Mouse (Mus musculus): ENCODE results near the gene Kcnq4. TPM values are rescaled to one million over a fixed set of nuclear protein-coding genes. Genes with fewer than 3 reads are reported as not detected.

Gene Kcnq4
- polyA plus RNA-seq, 1 experiment from 2014 or later, result 2.9 TPM

DNA sequence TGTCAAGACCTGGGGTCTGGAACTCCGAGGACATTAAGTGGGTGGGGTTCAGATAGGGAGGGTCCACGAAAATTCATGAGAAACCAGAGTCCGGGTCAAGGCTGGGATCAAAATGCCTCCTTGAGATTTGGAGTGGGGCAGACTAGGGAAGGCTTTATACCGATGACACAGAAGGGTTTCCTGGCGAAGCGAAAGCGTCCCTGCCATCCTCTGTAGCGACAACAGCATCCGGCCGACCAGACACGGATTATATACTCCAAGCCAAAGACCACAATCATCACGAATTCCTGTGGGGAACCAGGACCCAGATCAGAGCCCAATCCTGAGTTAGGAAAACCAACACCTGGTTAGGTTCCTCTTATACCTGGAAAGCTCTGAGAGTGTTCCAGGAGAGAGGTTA is 31.6 kb downstream of the Kcnq4 start:
- WGBS, result 19% methylated on average over 12 of the region's 12 CpGs

DNA sequence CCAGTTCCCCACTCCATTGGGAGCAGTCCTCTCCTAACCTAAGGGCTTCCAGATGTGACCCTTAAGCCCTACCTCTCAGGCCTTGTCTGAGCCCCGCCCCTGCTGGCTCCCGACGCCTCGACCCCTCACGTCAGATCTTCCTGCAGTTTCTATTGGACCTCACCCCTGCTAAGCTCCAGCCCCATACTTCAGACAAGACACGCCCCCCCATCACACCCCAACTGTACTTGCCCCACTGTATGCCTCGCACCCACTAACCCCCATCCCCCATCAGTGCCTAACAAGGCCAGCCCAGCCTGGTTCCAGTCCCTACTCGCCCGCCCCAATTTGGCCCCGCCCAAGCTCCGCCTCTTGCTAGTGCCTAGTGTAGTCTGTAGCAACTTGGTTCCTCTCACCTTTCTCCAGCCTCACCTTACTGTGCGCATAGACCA is 32.3 kb downstream of the Kcnq4 start:
- Histone ChIP-seq H3K4me3 (ENCODE audit: low read depth, low read length) (peak overlapping the region; percentile 31), H3K4me2 (ENCODE audit: low read depth) (peak overlapping the region; percentile 64), H3K9me3 (ENCODE audit: control insufficient read depth, low read length) (no peaks in the 10 kb centered on the region), H3K27ac (ENCODE audit: low read depth, low read length) (no peak overlapping the region), H3K9ac (ENCODE audit: low read length) (no peak overlapping the region), H3K4me1 (ENCODE audit: control insufficient read depth, insufficient read depth, low read length) (0 out of 2 replicates have a peak, but pooled peaks cover 2% of the 10 kb centered on the region), H3K27me3 (ENCODE audit: control insufficient read depth, insufficient read depth, low read length) (no peaks in the 10 kb centered on the region), H3K36me3 (ENCODE audit: control insufficient read depth, insufficient read depth, low read length) (no peaks in the 10 kb centered on the region)
- WGBS, result 2% methylated on average over 12 of the region's 12 CpGs
- ATAC-seq (ENCODE audit: insufficient read depth, low FRiP score, low TSS enrichment) (peak; percentile 75), DNase-seq (ENCODE audit: low spot score) (peak; percentile 66)

More for the DNA sequence above, 31.6 kb downstream of the Kcnq4 start:
- DNase-seq (ENCODE audit: low spot score) (no peak), ATAC-seq (ENCODE audit: insufficient read depth, low FRiP score, low TSS enrichment) (no peak)
- Histone ChIP-seq H3K4me2 (ENCODE audit: low read depth) (peak overlapping the region; percentile 64), H3K4me3 (ENCODE audit: low read depth, low read length) (peak overlapping the region; percentile 31), H3K9me3 (ENCODE audit: control insufficient read depth, low read length) (no peaks in the 10 kb centered on the region), H3K27ac (ENCODE audit: low read depth, low read length) (no peak overlapping the region), H3K9ac (ENCODE audit: low read length) (peak overlapping the region; percentile 14; the same call in 1 of the 2 replicates), H3K36me3 (ENCODE audit: control insufficient read depth, insufficient read depth, low read length) (no peaks in the 10 kb centered on the region), H3K4me1 (ENCODE audit: control insufficient read depth, insufficient read depth, low read length) (0 out of 2 replicates have a peak, but pooled peaks cover 2% of the 10 kb centered on the region), H3K27me3 (ENCODE audit: control insufficient read depth, insufficient read depth, low read length) (no peaks in the 10 kb centered on the region)

DNA sequence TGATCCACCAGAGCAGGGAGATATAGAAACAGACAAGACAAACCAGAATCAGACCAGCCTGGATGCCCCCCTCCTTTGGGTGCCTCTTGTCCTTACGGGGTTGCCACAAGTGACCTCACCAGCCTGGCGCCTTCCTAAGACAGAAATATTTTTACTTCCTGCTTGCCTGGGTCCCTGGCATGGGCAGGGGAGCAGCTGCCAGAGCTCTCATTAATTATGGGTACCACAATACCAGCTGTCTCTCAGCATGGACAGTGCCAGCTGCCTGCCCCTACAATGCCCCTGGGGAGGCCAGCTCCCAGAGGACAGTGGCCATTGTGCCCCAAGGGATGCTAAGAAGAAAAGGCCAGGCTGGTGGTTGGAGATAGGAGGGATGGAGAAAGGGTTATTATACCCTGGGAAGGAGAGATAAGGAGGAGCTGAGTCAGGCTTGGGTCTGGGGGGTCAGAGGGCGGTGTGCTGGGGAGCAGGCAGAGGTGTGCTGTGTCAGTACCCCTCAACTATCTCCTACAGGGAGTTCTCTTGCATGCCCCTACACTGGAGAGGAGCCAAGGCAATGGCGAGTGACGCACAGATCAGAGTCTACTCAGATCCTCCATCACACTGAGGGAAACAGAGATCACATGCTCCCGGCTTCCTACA is 34.4 kb downstream of the Kcnq4 start:
- no peaks in the 10 kb centered on the region for H3K36me3 ChIP-seq (ENCODE audit: control insufficient read depth, insufficient read depth, low read length)
- H3K4me1 ChIP-seq (ENCODE audit: control insufficient read depth, insufficient read depth, low read length), result 0 out of 2 replicates have a peak, but pooled peaks cover 2% of the 10 kb centered on the region
- no peaks in the 10 kb centered on the region for H3K27me3 ChIP-seq (ENCODE audit: control insufficient read depth, insufficient read depth, low read length)
- ATAC-seq (ENCODE audit: insufficient read depth, low FRiP score, low TSS enrichment) (no peak), DNase-seq (ENCODE audit: low spot score) (no peak)
- no peak overlapping the region for H3K4me2 ChIP-seq (ENCODE audit: low read depth)
- no peak overlapping the region for H3K27ac ChIP-seq (ENCODE audit: low read depth, low read length)
- H3K9ac ChIP-seq (ENCODE audit: low read length), result no peak overlapping the region
- 82% methylated on average over 6 of the region's 6 CpGs for WGBS
- H3K9me3 ChIP-seq (ENCODE audit: control insufficient read depth, low read length), result no peaks in the 10 kb centered on the region
- no peak overlapping the region for H3K4me3 ChIP-seq (ENCODE audit: low read depth, low read length)

DNA sequence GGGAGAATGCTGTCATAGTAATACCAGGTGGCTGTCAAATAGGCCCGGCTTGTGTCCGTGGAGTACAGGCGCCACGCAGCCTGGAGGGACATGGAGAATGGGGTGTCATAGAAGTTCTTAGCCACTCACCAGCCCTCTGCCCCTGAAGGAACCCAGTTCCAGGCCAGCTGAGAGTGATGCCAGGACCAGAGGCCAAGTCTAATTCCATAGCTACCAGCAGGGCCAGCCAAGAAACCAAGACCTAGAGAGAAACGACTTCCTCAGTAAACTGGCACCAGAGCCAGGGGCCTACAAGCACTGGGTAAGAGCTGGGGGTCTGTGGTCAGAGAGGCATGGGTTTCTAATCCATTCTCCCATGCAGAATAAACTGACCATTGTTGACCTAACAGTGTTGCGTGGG is 35.4 kb downstream of the Kcnq4 start:
- Histone ChIP-seq H3K9me3 (ENCODE audit: control insufficient read depth, low read length) (no peaks in the 10 kb centered on the region), H3K4me3 (ENCODE audit: low read depth, low read length) (no peak overlapping the region), H3K4me1 (ENCODE audit: control insufficient read depth, insufficient read depth, low read length) (0 out of 2 replicates have a peak, but pooled peaks cover 2% of the 10 kb centered on the region), H3K36me3 (ENCODE audit: control insufficient read depth, insufficient read depth, low read length) (no peaks in the 10 kb centered on the region), H3K4me2 (ENCODE audit: low read depth) (no peak overlapping the region), H3K9ac (ENCODE audit: low read length) (no peak overlapping the region), H3K27me3 (ENCODE audit: control insufficient read depth, insufficient read depth, low read length) (no peaks in the 10 kb centered on the region), H3K27ac (ENCODE audit: low read depth, low read length) (no peak overlapping the region)
- no peak for DNase-seq (ENCODE audit: low spot score)
- WGBS, result 95% methylated on average over 6 of the region's 6 CpGs
- ATAC-seq (ENCODE audit: insufficient read depth, low FRiP score, low TSS enrichment), result no peak

DNA sequence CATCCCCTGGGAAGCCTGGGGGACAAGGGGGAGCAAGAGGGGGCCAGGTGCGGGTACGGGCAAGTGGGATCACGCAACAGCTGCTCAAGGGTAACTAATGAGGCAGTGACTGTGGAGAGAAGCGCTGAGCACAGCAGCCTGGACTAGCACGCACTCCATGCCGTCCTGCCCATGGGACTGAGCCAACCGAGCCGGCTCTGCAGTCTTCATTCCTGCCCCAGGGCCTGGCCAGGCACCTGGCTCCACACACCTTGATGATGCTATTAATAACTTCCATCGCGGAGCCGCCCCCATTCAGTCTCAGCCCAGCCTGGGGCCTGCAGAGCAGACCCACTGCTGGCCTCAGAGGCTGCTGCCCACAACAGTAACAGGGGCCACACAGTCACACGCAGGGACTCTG is 36.2 kb downstream of the Kcnq4 start:
- H3K9ac ChIP-seq (ENCODE audit: low read length), result no peak overlapping the region
- no peak for ATAC-seq (ENCODE audit: insufficient read depth, low FRiP score, low TSS enrichment)
- H3K4me2 ChIP-seq (ENCODE audit: low read depth), result no peak overlapping the region
- 0 out of 2 replicates have a peak, but pooled peaks cover 2% of the 10 kb centered on the region for H3K4me1 ChIP-seq (ENCODE audit: control insufficient read depth, insufficient read depth, low read length)
- no peaks in the 10 kb centered on the region for H3K36me3 ChIP-seq (ENCODE audit: control insufficient read depth, insufficient read depth, low read length)
- DNase-seq (ENCODE audit: low spot score), result no peak
- 83% methylated on average over 12 of the region's 12 CpGs for WGBS
- H3K27ac ChIP-seq (ENCODE audit: low read depth, low read length), result no peak overlapping the region
- no peaks in the 10 kb centered on the region for H3K9me3 ChIP-seq (ENCODE audit: control insufficient read depth, low read length)
- H3K27me3 ChIP-seq (ENCODE audit: control insufficient read depth, insufficient read depth, low read length), result no peaks in the 10 kb centered on the region
- no peak overlapping the region for H3K4me3 ChIP-seq (ENCODE audit: low read depth, low read length)

DNA sequence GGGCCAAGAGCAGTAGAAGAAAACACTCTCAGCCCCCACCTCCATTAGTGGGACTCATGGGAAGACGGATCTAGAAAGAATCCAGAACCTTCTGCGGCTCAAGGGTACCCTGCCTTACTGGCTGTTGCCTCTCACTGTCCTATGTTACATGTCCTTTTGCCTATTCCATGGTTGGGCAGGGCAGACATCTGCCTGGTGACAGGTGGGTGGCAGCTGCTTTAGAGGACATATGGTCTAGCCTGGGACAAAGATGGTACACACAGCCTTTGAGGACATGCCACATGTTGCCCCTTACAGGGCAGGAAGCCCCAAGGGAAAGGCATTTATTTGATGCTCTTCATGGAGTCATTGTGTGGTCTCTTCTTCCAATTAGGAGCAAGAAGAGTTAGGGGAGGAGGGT is 45.9 kb downstream of the Kcnq4 start:
- Histone ChIP-seq H3K9me3 (ENCODE audit: control insufficient read depth, low read length) (no peaks in the 10 kb centered on the region), H3K4me3 (ENCODE audit: low read depth, low read length) (no peak overlapping the region), H3K4me2 (ENCODE audit: low read depth) (no peak overlapping the region), H3K27ac (ENCODE audit: low read depth, low read length) (no peak overlapping the region), H3K9ac (ENCODE audit: low read length) (no peak overlapping the region), H3K27me3 (ENCODE audit: control insufficient read depth, insufficient read depth, low read length) (peaks cover 18% of the 10 kb centered on the region), H3K4me1 (ENCODE audit: control insufficient read depth, insufficient read depth, low read length) (no peaks in the 10 kb centered on the region), H3K36me3 (ENCODE audit: control insufficient read depth, insufficient read depth, low read length) (no peaks in the 10 kb centered on the region)
- ATAC-seq (ENCODE audit: insufficient read depth, low FRiP score, low TSS enrichment) (no peak), DNase-seq (ENCODE audit: low spot score) (no peak)
- WGBS, result 87% methylated on average over 2 of the region's 2 CpGs

DNA sequence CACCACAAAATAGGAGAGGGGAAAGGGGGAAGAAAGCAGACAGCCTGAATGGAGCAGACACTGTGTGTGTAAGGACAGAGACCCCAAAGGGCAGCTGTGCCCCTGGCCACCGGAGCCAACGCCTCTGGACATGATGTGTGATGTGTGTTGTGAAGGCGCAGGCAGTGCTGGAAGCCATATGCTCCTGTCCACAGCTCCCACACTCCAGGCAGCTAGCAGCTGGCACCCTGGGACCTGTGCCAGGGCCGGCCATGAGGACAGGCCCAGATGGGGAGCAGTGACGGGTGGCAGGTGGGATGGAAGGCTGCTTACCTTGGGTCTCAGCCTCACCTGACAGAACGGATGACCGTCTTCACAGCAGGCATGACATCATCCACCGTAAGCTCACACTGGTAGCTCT is 46.4 kb downstream of the Kcnq4 start:
- H3K4me3 ChIP-seq (ENCODE audit: low read depth, low read length), result no peak overlapping the region
- H3K36me3 ChIP-seq (ENCODE audit: control insufficient read depth, insufficient read depth, low read length), result no peaks in the 10 kb centered on the region
- no peak overlapping the region for H3K27ac ChIP-seq (ENCODE audit: low read depth, low read length)
- DNase-seq (ENCODE audit: low spot score) (no peak), ATAC-seq (ENCODE audit: insufficient read depth, low FRiP score, low TSS enrichment) (no peak)
- H3K27me3 ChIP-seq (ENCODE audit: control insufficient read depth, insufficient read depth, low read length), result peaks cover 23% of the 10 kb centered on the region
- no peak overlapping the region for H3K9ac ChIP-seq (ENCODE audit: low read length)
- H3K4me2 ChIP-seq (ENCODE audit: low read depth), result no peak overlapping the region
- H3K9me3 ChIP-seq (ENCODE audit: control insufficient read depth, low read length), result no peaks in the 10 kb centered on the region
- 85% methylated on average over 8 of the region's 8 CpGs for WGBS
- no peaks in the 10 kb centered on the region for H3K4me1 ChIP-seq (ENCODE audit: control insufficient read depth, insufficient read depth, low read length)

DNA sequence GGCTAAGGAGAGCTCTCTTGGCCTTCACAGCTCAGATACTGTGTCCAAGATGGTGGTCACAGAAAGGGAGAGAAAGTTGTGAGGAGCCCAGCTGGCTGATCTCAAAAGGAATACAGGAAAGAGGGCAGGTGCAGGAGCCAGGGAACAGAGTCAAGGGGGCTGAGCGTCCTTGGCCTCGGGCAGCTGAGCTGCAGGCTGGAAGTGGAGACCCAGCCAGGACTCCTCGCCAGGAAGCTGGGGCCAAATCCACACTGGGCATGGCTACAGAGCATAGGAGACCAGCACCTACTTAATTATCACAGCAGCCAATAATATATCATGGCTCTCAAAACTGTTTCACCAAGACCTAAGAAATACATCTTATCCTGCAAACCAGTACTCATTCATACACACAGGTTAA is 47.2 kb downstream of the Kcnq4 start:
- Histone ChIP-seq H3K4me3 (ENCODE audit: low read depth, low read length) (no peak overlapping the region), H3K4me2 (ENCODE audit: low read depth) (no peak overlapping the region), H3K27me3 (ENCODE audit: control insufficient read depth, insufficient read depth, low read length) (peaks cover 23% of the 10 kb centered on the region), H3K4me1 (ENCODE audit: control insufficient read depth, insufficient read depth, low read length) (no peaks in the 10 kb centered on the region), H3K27ac (ENCODE audit: low read depth, low read length) (no peak overlapping the region), H3K9me3 (ENCODE audit: control insufficient read depth, low read length) (no peaks in the 10 kb centered on the region), H3K9ac (ENCODE audit: low read length) (no peak overlapping the region), H3K36me3 (ENCODE audit: control insufficient read depth, insufficient read depth, low read length) (no peaks in the 10 kb centered on the region)
- DNase-seq (ENCODE audit: low spot score) (no peak), ATAC-seq (ENCODE audit: insufficient read depth, low FRiP score, low TSS enrichment) (no peak)
- 88% methylated on average over 3 of the region's 3 CpGs for WGBS

DNA sequence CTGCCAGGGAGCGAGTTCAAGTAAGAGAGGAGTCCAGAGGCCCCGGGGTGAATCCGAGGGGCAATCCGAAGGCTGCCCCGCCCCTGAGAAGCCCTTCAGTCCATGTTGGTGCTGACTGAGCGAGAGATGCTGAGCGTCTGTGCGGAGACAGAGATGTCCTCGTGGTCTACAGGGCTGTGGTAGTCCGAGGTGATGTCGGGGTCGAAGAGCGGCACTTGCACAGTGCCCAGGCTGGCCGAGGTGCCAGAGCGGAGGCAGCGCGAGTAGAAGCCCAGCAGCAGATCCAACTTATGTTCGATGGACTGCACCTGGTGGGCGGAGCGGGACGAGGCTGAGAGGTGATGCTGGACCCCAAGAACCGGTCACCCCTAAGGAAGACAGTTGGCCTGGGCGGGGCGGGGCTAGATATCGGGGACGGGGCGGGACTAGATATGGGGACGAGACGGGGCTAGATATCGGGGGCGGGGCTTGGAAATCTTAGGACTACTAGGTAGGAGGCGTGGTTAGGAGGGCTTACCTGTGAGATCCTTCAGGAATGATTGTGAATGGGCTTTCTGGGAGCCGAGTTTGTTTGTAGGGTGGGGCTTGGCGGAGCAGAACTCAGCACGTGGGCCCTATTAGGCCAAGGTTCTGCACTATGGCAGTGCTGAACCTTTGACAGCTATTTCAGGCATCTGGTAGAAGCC is 50.5 kb downstream of the Kcnq4 start:
- Histone ChIP-seq H3K4me1 (ENCODE audit: control insufficient read depth, insufficient read depth, low read length) (no peaks in the 10 kb centered on the region), H3K27me3 (ENCODE audit: control insufficient read depth, insufficient read depth, low read length) (peaks cover 23% of the 10 kb centered on the region)
- ATAC-seq (ENCODE audit: insufficient read depth, low FRiP score, low TSS enrichment), result no peak

More for the DNA sequence above, 50.5 kb downstream of the Kcnq4 start:
- WGBS, result 9% methylated on average over 35 of the region's 35 CpGs
- no peak overlapping the region; the same call in 1 of the 2 replicates for H3K4me2 ChIP-seq (ENCODE audit: low read depth)
- 0 out of 2 replicates have a peak overlapping the region, but pooled peaks have one; percentile 10 for H3K4me3 ChIP-seq (ENCODE audit: low read depth, low read length)
- no peaks in the 10 kb centered on the region for H3K36me3 ChIP-seq (ENCODE audit: control insufficient read depth, insufficient read depth, low read length)
- H3K9me3 ChIP-seq (ENCODE audit: control insufficient read depth, low read length), result no peaks in the 10 kb centered on the region
- H3K27ac ChIP-seq (ENCODE audit: low read depth, low read length), result no peak overlapping the region
- no peak for DNase-seq (ENCODE audit: low spot score)
- H3K9ac ChIP-seq (ENCODE audit: low read length), result no peak overlapping the region

All from neural tube, embryonic 11.5 days (tissue).